Mouse (Mus musculus) limb, embryonic 11.5 days (tissue): Measurements from ENCODE around the gene Lenep. TPM values are rescaled to one million over a fixed set of nuclear protein-coding genes. Genes with fewer than 3 reads are reported as not detected.

Experiments used
- ATAC-seq: fragments of 200-750 bp; cut with Nextera tagmentation; 2 replicates; pipeline ENCODE4 v1.8.0; 2017; ENCODE audit warnings: low read depth; ENCODE audit not compliant: insufficient number of reproducible peaks, low FRiP score, low TSS enrichment
- DNase-seq: peaks from one replicate; pipeline ENCODE4 v3.0.0-alpha.2; 2015; ENCODE audit warnings: low spot score
- H3K27ac ChIP-seq: fragments of 300-500 bp; sonication (generic); replicated peaks from 2 replicates; pipeline ENCODE4 v1.5.1; 2014; ENCODE audit warnings: low read depth, mild to moderate bottlenecking, low read length
- H3K27me3 ChIP-seq: fragments of 300-500 bp; sonication (generic); 2 replicates; pipeline ENCODE4 v1.6.1; 2014; ENCODE audit warnings: mild to moderate bottlenecking, low read length, mixed read lengths; ENCODE audit not compliant: control insufficient read depth, insufficient read depth
- H3K36me3 ChIP-seq: fragments of 300-500 bp; sonication (generic); 2 replicates; pipeline ENCODE4 v1.6.1; 2014; ENCODE audit warnings: mild to moderate bottlenecking, low read length, moderate library complexity, mixed read lengths; ENCODE audit not compliant: control insufficient read depth, insufficient read depth
- H3K4me1 ChIP-seq: fragments of 300-500 bp; sonication (generic); 2 replicates; pipeline ENCODE4 v1.6.1; 2014; ENCODE audit warnings: low read length, mixed read lengths; ENCODE audit not compliant: control insufficient read depth, insufficient read depth
- H3K4me2 ChIP-seq: fragments of 300-500 bp; sonication (generic); 2 replicates; pipeline ENCODE4 v1.6.1; 2014; ENCODE audit warnings: low read depth, mild to moderate bottlenecking, moderate library complexity; ENCODE audit not compliant: severe bottlenecking
- H3K4me3 ChIP-seq: fragments of 300-500 bp; sonication (generic); 2 replicates; pipeline ENCODE4 v1.5.1; 2014; ENCODE audit warnings: low read depth, low read length
- H3K9ac ChIP-seq: fragments of 300-500 bp; sonication (generic); 2 replicates; pipeline ENCODE4 v1.6.1; 2014; ENCODE audit warnings: mild to moderate bottlenecking, low read length
- H3K9me3 ChIP-seq: fragments of 300-500 bp; sonication (generic); 2 replicates; pipeline ENCODE4 v1.6.1; 2016; ENCODE audit warnings: low read length; ENCODE audit not compliant: control insufficient read depth
- WGBS: fragments of 180-500 bp; shearing (Covaris S2); extraction: QIAGEN DNeasy Blood & Tissue Kit; methylation state at CpG from one replicate; pipeline ENCODE4 v1.1.7; 2014; 5-methylcytosine and 5-hydroxymethylcytosine counted together
- polyA plus RNA-seq: library from polyadenylated mRNA; unstranded; fragments of >200 nt; fragmentation: Nextera tagmentation; extraction: Ambion mirVana; gene quantifications from 2 replicates; pipeline ENCODE4 v1.2.1, GENCODE M21; 2014

Lenep gene
- polyA plus RNA-seq, 1 experiment from 2014 or later, result 0.61 TPM

GRCm38 (mm10) chr3:89379388-89380131, 23.0 kb downstream of the Lenep start:
- Histone ChIP-seq H3K27ac (no peak overlapping the region), H3K27me3 (no peaks in the 10 kb centered on the region), H3K4me1 (0 out of 2 replicates have a peak, but pooled peaks cover 4% of the 10 kb centered on the region), H3K9ac (no peak overlapping the region), H3K9me3 (no peaks in the 10 kb centered on the region), H3K36me3 (no peaks in the 10 kb centered on the region), H3K4me2 (no peak overlapping the region), H3K4me3 (no peak overlapping the region)
- 90% methylated on average over 31 of the region's 31 CpGs for WGBS
- DNase-seq (no peak), ATAC-seq (no peak)

DNA sequence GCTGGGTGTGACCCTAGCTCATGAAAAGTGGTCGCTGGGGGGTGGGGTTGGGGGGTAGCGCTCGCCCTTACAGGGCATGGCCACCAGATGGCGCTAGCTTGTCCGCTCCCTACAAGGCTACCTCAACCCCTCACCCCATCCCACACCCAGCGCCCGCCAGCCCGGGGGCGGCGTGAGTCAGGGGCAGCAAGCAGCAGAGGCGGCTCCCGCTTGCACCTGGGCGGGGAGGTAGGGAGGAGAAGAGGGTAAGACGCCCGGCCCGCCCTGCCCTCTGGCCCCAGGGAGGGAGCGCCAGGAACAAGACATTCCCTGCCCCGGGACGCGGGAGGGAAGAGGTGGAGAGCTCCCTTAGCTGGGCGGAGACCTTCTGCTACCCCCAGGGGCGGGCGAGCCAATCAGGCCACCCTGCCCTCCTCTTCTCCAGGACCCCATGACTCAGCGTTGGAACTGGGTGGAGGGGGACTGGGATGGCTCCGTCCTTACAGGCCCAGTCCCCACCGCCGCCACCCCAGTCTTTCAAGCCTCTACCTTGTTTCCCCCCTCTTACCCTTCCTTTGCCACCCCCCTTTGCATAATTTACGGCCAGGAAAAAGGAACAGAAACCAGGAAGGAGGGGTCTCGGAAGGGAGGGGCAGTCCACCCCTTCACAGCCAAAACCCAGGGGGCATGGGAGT, 24.1 kb downstream of the Lenep start:
- Histone ChIP-seq H3K4me1 (0 out of 2 replicates have a peak, but pooled peaks cover 3% of the 10 kb centered on the region), H3K36me3 (no peaks in the 10 kb centered on the region), H3K27me3 (no peaks in the 10 kb centered on the region), H3K4me3 (peak overlapping the region; percentile 51), H3K9me3 (no peaks in the 10 kb centered on the region), H3K9ac (peak overlapping the region; percentile 68), H3K4me2 (peak overlapping the region; percentile 80), H3K27ac (0 out of 2 replicates have a peak overlapping the region, but pooled peaks have one; percentile 14)
- DNase-seq, result peak; percentile 91
- peak; percentile 85 for ATAC-seq
- WGBS, result under 1% methylated on average over 28 of the region's 29 CpGs

- Histone ChIP-seq H3K27ac (no peak overlapping the region), H3K36me3 (no peaks in the 10 kb centered on the region), H3K4me3 (no peak overlapping the region), H3K9ac (no peak overlapping the region), H3K27me3 (no peaks in the 10 kb centered on the region), H3K9me3 (no peaks in the 10 kb centered on the region), H3K4me2 (no peak overlapping the region; the same call in 1 of the 2 replicates), H3K4me1 (peaks cover 3% of the 10 kb centered on the region; the same call in 1 of the 2 replicates)
- DNase-seq (no peak), ATAC-seq (peak; percentile 19; the same call in 1 of the 2 replicates)
- WGBS, result 80% methylated on average over 4 of the region's 4 CpGs
Measured at GRCm38 (mm10) chr3:89377831-89378230, 24.8 kb downstream of the Lenep start.

DNA sequence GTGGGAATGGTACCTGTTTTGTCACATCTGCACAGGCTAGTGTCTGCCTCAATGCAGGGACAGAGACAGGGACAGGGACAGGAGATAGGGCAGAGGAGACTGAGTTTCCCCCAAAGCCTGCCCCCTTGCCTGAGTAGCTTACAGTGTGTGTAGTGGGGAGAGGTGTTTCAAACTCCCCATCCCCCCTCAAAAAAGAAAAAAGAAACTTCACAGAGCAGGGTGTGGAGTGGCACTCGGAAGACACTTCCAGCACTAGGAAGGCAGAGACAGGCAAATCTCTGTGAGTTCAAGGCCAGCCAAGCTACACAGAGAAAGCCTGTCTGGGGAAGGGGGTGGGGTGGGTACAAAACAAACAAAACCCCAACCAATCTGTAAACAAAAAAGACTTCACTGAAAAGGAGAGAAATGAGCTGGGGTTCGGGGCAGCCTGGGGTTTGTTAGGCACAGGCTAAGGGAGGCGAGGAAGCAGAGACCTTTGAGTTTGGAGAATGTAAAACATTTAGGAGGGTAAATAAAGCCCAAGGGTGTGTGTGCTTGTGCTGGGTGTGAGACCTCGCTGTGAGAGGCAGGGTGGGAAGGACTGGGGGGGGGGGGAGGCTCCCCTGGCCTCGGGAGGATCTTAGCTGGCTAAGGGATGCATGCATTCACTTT, 28.9 kb downstream of the Lenep start:
- H3K4me2 ChIP-seq, result no peak overlapping the region
- H3K27ac ChIP-seq, result no peak overlapping the region
- 41% methylated on average over 5 of the region's 5 CpGs for WGBS
- H3K36me3 ChIP-seq, result no peaks in the 10 kb centered on the region
- H3K27me3 ChIP-seq, result no peaks in the 10 kb centered on the region
- H3K9me3 ChIP-seq, result no peaks in the 10 kb centered on the region
- peaks cover 3% of the 10 kb centered on the region; the same call in 1 of the 2 replicates for H3K4me1 ChIP-seq
- H3K4me3 ChIP-seq, result no peak overlapping the region
- no peak overlapping the region for H3K9ac ChIP-seq
- DNase-seq, result no peak
- no peak for ATAC-seq

DNA sequence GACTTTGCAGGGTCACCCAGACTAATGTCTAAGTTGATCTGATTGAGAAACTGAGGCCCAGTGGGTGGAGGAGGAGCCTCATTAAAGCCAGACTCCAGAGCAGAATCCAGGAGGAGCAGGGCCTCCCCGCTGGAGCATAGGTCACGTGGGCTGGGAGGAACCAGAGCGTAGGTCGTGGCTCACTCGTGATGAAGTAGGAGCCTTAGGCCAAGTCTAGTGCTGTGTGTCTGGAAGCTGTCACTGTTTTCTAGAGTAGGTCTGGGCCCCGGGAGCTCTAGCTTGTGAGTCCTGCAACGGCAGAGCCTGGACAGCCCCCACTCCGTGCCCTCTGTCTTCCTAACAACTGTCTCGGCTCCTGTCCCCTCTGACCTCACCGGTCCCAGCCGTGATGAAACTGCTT, 35.3 kb downstream of the Lenep start:
- 60% methylated on average over 11 of the region's 11 CpGs for WGBS
- Histone ChIP-seq H3K27me3 (no peaks in the 10 kb centered on the region), H3K4me3 (no peak overlapping the region), H3K4me2 (no peak overlapping the region), H3K9ac (no peak overlapping the region), H3K9me3 (no peaks in the 10 kb centered on the region), H3K36me3 (no peaks in the 10 kb centered on the region), H3K4me1 (no peaks in the 10 kb centered on the region), H3K27ac (no peak overlapping the region)
- ATAC-seq (0 out of 2 replicates have a peak, but pooled peaks have one; percentile 57), DNase-seq (no peak)

DNA sequence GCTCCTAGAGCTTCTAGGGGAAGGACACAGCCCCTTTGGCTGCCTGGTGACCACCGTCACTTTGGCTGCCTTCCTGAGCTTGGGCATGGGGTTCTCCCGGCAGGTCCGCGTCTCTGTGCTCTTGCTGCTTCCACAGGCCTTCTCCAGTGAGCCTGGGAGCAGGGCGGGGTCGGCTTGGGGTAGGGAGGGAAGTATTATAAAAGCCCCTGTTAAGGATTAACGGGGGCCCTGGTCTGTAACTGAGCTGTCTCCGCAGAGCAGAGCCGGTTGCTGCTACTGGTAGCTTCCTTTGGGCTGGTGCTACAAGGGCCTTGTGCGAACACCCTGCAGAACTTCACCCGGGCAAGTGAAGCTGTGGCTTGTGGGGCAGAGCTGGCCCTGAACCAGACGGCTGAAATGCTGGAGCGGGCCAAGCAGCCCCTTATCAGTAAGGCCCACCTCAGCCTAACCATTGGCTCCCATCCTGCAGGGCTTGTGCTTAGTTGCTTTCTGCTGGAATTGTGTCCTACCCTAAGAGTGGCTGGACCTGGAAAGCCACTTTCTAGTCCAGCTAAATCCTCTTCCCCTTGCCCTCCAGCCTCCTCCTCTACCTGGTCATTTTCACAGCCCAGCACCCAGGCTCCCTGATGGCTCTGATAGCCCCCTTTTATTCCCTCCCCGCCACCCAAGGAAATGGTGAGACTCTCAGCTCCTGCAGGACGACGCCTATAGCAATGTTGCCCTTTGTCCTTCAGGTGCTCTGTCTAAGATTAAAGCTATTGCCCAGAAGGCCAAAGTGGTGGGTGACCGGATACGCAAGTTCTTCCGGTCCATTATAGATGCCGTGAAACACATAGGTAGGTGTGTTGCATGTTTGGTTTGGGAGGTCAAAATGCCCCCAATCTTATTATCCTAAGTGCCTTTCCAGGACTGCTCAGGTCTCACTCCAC, 36.8 kb downstream of the Lenep start:
- no peak overlapping the region for H3K4me2 ChIP-seq
- H3K36me3 ChIP-seq, result no peaks in the 10 kb centered on the region
- WGBS, result 70% methylated on average over 20 of the region's 20 CpGs
- H3K27me3 ChIP-seq, result no peaks in the 10 kb centered on the region
- H3K4me1 ChIP-seq, result no peaks in the 10 kb centered on the region
- no peak for DNase-seq
- ATAC-seq, result no peak
- no peaks in the 10 kb centered on the region for H3K9me3 ChIP-seq
- H3K9ac ChIP-seq, result no peak overlapping the region
- H3K27ac ChIP-seq, result no peak overlapping the region
- H3K4me3 ChIP-seq, result no peak overlapping the region

DNA sequence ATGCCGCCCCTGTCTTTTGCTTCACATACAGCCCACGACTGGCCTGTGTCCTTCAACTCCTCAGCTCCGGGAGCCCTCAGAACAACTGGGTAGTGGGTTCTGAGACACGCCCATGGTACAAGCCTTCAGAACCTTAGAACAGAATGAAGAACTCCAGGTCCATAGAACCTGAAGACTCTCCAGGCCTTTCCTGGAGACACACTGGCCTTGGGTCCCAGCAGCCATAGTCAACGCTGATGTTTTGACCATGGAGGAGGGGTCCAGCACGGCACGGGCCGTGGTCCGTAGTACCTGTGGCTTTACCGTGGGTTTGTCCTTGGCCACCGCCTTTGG, 37.5 kb downstream of the Lenep start, which contains the start of gene Dcst1:
Dcst1 (minus strand) TSS at position 101 of the 333 bp plus-strand sequence.
- Histone ChIP-seq H3K4me3 (no peak within 1 kb of the TSS), H3K9ac (no peak within 1 kb of the TSS), H3K4me1 (no peaks in the 10 kb centered on the region), H3K9me3 (no peaks in the 10 kb centered on the region), H3K27me3 (no peaks in the 10 kb centered on the region), H3K4me2 (no peak within 1 kb of the TSS; the same call in 1 of the 2 replicates), H3K27ac (no peak within 1 kb of the TSS), H3K36me3 (no peaks in the 10 kb centered on the region)
- ATAC-seq (no peak), DNase-seq (no peak)
- 91% methylated on average over 11 of the region's 11 CpGs for WGBS
